Mouse (Mus musculus) cerebellum, adult 18-20 months (tissue): Measurements from ENCODE around the gene Zscan22.
A peak's percentile ranks its signal among the peaks of the same experiment; 100 is the strongest.
"Not testable (repeated sequence)": the region's sequence is repeated elsewhere in the genome, so short reads cannot be mapped to it uniquely, and the experiment has no call there.

ENCODE experiments used
- DNase-seq, 2 experiments: peaks; one replicate each; pipeline ENCODE4 v3.0.0; 2021

Zscan22 gene

GRCm38 (mm10) chr7:12897655-12898410 lies at the start of gene Zscan22:
TSS of gene Zscan22 (plus strand) at chr7:12897815.
- peak; percentile 91 to 98 for DNase-seq

GRCm38 (mm10) chr7:12874301-12874700 lies 23.3 kb upstream of the Zscan22 start:
- DNase-seq, result no peak

- no peak for DNase-seq
Observed at GRCm38 (mm10) chr7:12880036-12880435, 17.6 kb upstream of the Zscan22 start.

- peak; percentile 18 to 27 for DNase-seq
Observed at GRCm38 (mm10) chr7:12880497-12880896, 17.1 kb upstream of the Zscan22 start.

GRCm38 (mm10) chr7:12880911-12881660 lies 16.5 kb upstream of the Zscan22 start, which contains the start of gene Zfp128:
TSS of gene Zfp128 (plus strand) at chr7:12881177.
- peak; percentile 94 to 98 for DNase-seq

DNA sequence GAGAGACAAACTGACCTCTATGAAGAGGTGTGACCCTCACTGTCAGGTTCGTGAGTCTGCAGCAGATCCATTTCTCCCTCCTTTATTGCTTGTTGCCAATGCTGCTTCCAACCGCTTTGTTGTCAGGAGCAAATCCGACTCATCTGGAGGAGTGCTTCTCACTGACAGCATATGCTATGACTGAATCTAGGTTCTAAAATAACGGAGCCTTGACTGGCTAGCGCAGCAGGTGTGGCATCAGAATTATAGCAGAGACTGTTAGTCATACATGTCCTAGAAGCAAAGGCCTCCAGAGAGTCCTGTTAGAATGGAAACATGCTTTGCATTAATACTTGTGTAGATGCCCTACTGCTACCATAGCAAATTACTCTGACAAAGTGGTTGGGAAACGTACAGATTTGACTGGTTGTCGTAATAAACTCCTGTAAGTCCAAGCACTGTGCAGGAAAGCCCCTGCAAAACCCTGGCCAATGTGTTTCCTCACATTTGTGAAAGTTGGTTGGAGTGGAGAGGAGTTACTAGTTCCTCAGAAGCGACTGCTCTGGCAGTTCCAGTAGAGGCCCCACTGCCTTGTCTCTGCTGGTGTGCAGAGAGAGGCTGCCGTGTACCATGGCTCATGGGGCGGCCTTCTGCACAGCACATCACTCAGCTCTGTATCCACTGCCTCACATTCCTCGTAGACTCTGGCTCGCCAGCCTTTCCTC lies 10.9 kb upstream of the Zscan22 start:
- DNase-seq, result no peak

- no peak for DNase-seq
Observed at GRCm38 (mm10) chr7:12887585-12887984, 10.0 kb upstream of the Zscan22 start.

DNA sequence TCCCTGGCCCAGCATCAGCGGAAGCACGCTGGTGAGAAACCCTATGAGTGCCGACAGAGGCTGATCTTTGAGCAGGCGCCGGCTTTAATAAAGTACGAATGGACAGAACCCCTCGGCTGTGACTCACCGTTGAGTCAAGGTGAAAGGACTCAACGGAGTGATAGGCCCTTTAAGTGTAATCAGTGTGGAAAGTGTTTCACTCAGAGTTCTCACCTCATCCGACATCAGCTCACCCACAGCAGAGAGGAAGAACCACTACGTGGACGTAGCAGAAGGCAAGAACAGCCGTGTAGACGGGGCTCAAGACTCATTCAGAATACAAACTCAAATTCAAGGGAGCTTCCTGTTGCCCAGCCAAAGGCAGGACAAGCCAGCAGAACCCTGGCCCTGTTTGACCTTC lies 6.7 kb upstream of the Zscan22 start:
- DNase-seq, result no peak

DNA sequence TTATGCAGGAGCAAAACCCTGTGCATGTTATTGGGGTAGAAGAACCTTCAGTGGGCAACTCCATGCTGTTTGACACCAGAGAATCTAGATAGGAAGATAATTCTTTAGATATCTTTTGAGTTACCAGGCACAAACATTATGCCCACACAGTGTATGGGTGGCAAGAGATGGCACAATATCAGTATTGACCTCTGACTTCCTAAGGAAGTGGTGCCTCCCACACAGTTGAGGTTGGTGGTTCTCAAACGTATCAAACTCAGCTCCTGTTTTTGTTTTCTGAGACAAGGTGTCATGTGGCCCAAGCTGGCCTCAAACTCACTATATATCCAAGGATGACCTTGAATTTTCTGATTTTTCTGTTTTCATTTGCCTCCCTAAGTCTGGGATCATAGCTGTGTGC lies 6.3 kb upstream of the Zscan22 start:
- no peak for DNase-seq

- DNase-seq, result no peak
Observed at GRCm38 (mm10) chr7:12901517-12901916, 3.9 kb downstream of the Zscan22 start.

DNA sequence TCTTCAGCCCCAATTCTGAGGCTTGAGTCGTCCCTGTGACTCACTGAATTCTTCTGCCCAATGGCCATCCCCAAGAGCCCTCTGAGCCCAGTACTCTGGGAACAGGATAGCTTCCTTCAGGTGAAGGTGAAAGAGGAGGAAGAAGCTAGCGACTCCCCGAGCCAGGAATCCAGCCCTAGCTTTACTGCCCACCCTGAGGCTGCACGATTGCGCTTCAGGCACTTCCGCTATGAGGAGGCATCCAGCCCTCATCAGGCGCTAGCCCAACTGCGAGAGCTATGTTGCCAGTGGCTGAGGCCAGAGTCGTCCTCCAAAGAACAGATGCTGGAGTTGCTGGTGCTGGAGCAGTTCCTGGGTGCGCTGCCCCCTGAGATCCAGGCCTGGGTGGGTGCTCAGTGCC lies 6.0 kb downstream of the Zscan22 start:
- DNase-seq, result no peak

DNA sequence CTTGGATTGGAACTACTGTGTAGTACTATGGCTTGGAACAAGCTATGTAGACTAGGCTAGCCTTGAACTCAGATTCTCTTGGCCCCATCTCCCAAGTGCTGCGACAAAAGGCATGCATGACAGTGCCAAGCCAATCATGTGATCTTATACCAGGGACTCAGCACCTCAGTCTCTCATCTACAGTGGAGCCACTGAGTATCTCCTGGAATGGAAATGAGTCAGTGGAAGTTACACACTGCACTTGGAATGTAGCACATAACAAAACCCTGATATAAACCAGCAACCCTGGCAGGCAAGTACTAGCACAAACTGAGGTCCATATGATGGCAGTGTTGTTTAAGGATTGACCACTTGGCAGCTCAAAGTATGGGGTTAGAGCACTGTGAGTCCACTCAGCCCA lies 7.5 kb downstream of the Zscan22 start:
- no peak for DNase-seq

- DNase-seq, result peak; percentile 85
Observed at GRCm38 (mm10) chr7:12909498-12909962, 11.9 kb downstream of the Zscan22 start.

- DNase-seq, result peak; percentile 68 to 70
Observed at GRCm38 (mm10) chr7:12910181-12910668, 12.6 kb downstream of the Zscan22 start.

DNA sequence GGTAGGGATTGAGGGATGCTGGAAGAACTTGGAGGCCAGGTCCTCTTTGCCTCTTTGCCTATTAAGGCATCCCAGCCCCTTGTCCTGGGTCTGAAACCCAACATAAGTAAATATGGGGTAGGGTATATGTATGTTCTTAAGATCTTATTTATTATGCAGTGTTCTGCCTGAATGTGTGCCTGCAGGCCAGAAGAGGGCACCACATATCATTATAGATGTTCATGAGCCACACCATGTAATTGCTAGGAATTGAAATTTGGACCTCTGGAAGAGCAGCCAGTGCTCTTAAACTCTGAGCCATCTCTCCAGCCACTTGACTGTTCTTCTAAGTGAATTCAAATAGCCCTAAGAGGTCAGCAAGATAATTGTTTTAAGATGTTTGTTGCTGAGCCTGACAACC lies 15.9 kb downstream of the Zscan22 start:
- no peak for DNase-seq

- not testable (repeated sequence) for DNase-seq
Observed at GRCm38 (mm10) chr7:12920495-12920894, 22.9 kb downstream of the Zscan22 start.

DNA sequence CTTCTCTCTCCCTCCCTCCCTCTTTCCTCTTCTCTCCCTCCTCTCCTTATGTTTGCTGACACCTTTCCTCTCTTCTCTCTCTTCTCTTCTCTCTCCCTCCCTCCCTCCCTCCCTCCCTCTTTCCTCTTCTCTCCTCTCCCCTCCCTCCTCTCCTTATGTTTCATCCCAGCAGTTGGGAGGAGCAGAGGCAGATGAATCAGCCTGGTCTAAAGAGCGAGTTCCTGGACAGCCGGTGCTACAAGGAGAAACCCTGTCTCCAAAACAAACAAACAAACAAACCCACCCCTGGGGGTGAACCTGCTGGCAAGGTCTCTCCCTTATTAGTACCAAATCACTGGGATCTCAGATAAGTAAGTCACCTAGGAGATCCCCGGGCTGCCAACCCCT lies 23.7 kb downstream of the Zscan22 start:
- DNase-seq, result no peak

DNA sequence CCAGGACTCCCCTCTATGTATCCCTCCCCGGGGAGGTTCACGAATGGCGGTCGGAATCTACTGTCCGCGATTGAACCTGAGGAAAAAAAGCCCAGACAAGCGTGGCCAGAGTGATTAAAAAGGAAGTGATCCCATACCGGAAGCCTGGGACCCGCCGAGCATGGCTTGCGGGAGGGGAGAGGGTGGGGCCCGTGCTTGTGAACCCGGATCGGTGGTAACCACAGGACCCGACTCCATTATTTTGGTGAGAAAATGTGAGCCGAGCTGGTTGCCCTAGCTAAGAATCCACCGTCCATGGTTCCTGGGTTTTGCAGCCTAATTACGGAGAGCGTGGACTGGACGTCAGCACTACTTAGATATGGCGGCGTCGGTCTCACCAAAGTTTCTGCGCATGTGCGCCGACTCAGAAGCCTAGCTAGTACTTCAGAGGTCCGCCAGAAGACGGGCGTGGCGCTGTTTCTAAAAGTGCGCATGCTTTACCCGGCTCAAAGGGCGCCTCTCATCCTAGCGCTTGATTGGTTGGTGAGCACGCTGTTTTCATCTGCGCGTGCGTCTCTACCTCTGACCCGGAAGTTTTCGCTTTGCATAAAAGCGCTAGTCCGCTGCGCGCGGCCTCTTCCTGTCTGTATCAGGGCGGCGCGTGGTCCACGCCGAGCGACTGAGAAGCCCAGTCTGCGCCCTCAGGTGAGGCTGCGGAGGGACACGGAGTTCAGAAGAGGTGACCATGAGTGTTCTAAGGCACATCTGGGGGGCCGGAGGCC lies 24.3 kb downstream of the Zscan22 start, which contains the start of gene Rps5:
Rps5 (plus strand) TSS at position 586 of the 761 bp plus-strand sequence.
- DNase-seq, result peak; percentile 98 to 99

DNA sequence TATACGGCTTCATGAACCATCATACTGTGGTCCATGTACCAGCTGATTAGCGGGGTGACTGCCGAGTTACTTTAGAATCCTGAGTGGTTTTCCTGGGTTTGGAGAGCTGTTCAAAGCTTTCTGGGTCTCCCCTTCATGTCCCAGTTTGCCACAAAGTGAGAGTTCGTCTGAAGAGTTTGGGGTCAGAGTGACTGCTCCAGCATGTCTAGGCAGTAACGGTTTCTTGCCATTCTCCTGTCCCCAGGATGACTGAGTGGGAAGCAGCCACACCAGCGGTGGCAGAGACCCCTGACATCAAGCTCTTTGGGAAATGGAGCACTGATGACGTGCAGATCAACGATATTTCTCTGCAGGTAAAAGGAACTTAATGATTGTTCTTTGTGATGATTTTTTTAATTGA lies 25.1 kb downstream of the Zscan22 start:
- no peak for DNase-seq

- peak; percentile 42 to 47 for DNase-seq
Observed at GRCm38 (mm10) chr7:12926316-12926715, 28.7 kb downstream of the Zscan22 start.

DNA sequence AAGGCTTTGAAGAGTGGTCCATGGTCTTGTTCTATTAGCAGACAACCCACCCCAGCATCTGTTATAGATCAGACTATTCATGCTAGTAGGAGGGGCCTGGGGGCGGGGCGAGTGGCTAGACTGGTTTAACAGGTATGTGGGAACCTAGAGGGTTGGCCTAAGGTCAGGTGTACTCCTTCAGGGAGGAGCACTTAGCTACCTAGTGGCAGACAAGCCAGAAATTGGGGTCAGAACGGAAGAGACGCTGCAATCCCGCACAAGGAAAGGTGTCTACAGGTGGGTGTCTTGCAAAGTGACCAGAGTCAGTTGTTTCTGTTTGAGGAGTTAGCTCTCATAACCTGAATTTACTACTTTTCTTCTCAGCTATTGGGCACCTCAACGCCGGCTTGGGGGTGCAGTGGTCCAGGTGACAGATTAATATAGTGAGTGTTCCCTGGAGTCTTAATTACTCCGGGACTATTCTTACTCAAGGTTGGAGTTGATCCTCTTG lies 29.6 kb downstream of the Zscan22 start, which contains the start of gene Rnf225:
Rnf225 (plus strand) TSS at position 226 of the 490 bp plus-strand sequence.
- DNase-seq, result peak; percentile 31 to 34
